Mouse (Mus musculus) erythroblast, adult 5-6 weeks (primary cell): ENCODE results near the gene Gm21083. TPM values are rescaled to one million over a fixed set of nuclear protein-coding genes. Genes with fewer than 3 reads are reported as not detected.
"Not testable (repeated sequence)": the region's sequence is repeated elsewhere in the genome, so short reads cannot be mapped to it uniquely, and the experiment has no call there.

Experiments used
- ATAC-seq: replicated peaks from 2 replicates; pipeline ENCODE4 v1.8.0; 2016; ENCODE audit warnings: moderate number of reproducible peaks, mild to moderate bottlenecking, moderate TSS enrichment, inconsistent platforms; ENCODE audit not compliant: poor library complexity, low FRiP score, severe bottlenecking
- total RNA-seq, 2 experiments: library from RNA; stranded (forward) in 1 of 2; stranded (reverse) in 1 of 2; fragments of 150-400 nt in 1 of 2; fragments of 200-764, 138-1000 nt in 1 of 2; gene quantifications; 2 replicates each; pipeline versions ENCODE4 v1.2.3 to v1.2.4; 2015 to 2017; ENCODE audit warnings: low replicate concordance in 2 of 2

The Gm21083 gene
- total RNA-seq, 2 experiments from 2014 or later = not detected

- not testable (repeated sequence) for ATAC-seq
Observed at GRCm38 (mm10) chr5:15616195-15616594, 39.1 kb downstream of the Gm21083 start.

- ATAC-seq = not testable (repeated sequence)
Observed at GRCm38 (mm10) chr5:15618764-15619163, 41.6 kb downstream of the Gm21083 start, which contains the start of gene Speer4d. Speer4d (plus strand) TSS chr5:15619064.

GRCm38 (mm10) chr5:15628136-15628535 is 51.0 kb downstream of the Gm21083 start:
- not testable (repeated sequence) for ATAC-seq

DNA sequence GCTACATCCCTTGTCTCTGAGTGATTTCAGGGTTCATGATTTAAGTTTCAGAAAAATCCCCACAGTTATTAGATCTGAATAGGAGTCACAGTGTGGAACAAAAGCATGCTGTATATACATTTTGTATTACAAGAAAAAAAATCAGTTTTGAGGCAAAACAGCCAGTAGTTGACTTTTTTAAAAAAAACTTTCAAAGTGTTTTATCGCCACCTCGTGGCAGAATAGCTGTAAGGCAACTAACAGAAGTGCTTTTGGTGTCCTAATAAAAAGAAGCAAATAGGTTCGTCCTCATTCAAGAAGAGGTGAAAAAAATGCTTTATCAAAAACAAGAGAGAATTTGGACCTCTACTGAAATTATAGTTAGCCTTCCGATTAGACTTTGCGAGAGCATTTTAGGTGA is 52.9 kb downstream of the Gm21083 start:
- not testable (repeated sequence) for ATAC-seq

Other genes starting within 250 kb of the Gm21083 start
- not detected in 2 replicates for gene Gm21149, start 100.8 kb upstream of the Gm21083 start, total RNA-seq (2015; ENCODE audit: low replicate concordance)
- not detected in 2 replicates for gene Gm21149, start 100.8 kb upstream of the Gm21083 start, total RNA-seq (2017; ENCODE audit: low replicate concordance)
- gene Gm21190, start 48.1 kb upstream of the Gm21083 start, total RNA-seq (2015; ENCODE audit: low replicate concordance) = not detected in 2 replicates
- gene Gm21190, start 48.1 kb upstream of the Gm21083 start, total RNA-seq (2017; ENCODE audit: low replicate concordance) = not detected in 2 replicates
- gene Speer4d, start 41.7 kb downstream of the Gm21083 start, total RNA-seq (2015; ENCODE audit: low replicate concordance) = not detected in 2 replicates
- not detected in 2 replicates for gene Speer4d, start 41.7 kb downstream of the Gm21083 start, total RNA-seq (2017; ENCODE audit: low replicate concordance)
- gene 4930572O03Rik, start 79.7 kb downstream of the Gm21083 start, total RNA-seq (2015; ENCODE audit: low replicate concordance) = not detected in 2 replicates
- not detected in 2 replicates for gene 4930572O03Rik, start 79.7 kb downstream of the Gm21083 start, total RNA-seq (2017; ENCODE audit: low replicate concordance)
- not detected in 2 replicates for gene Speer4c, start 136.9 kb downstream of the Gm21083 start, total RNA-seq (2015; ENCODE audit: low replicate concordance)
- gene Speer4c, start 136.9 kb downstream of the Gm21083 start, total RNA-seq (2017; ENCODE audit: low replicate concordance) = not detected in 2 replicates